Mouse (Mus musculus): ENCODE results near the gene Vpreb3. TPM values are rescaled to one million over a fixed set of nuclear protein-coding genes. Genes with fewer than 3 reads are reported as not detected.
"Not testable (repeated sequence)": the region's sequence is repeated elsewhere in the genome, so short reads cannot be mapped to it uniquely, and the experiment has no call there.

Gene Vpreb3
- polyA plus RNA-seq, 1 experiment from 2014 or later: 1.1 TPM

GRCm38 (mm10) chr10:75993616-75994240 lies 50.9 kb downstream of the Vpreb3 start:
- no peaks in the 10 kb centered on the region for H3K4me1 ChIP-seq
- no peak overlapping the region for H3K27ac ChIP-seq
- 86% methylated on average over 15 of the region's 15 CpGs for WGBS
- no peak overlapping the region for H3K9ac ChIP-seq
- ATAC-seq (ENCODE audit: insufficient number of reproducible peaks, low FRiP score, low TSS enrichment, low read depth): no peak
- no peaks in the 10 kb centered on the region for H3K36me3 ChIP-seq
- H3K9me3 ChIP-seq: no peaks in the 10 kb centered on the region
- H3K27me3 ChIP-seq: no peaks in the 10 kb centered on the region
- H3K4me2 ChIP-seq: no peak overlapping the region
- H3K4me3 ChIP-seq: no peak overlapping the region

GRCm38 (mm10) chr10:75994531-75995210 lies 51.8 kb downstream of the Vpreb3 start:
- not testable (repeated sequence) for H3K9me3 ChIP-seq; H3K9ac ChIP-seq; H3K4me2 ChIP-seq; ATAC-seq (ENCODE audit: insufficient number of reproducible peaks, low FRiP score, low TSS enrichment, low read depth); H3K36me3 ChIP-seq; H3K4me3 ChIP-seq; H3K4me1 ChIP-seq; H3K27me3 ChIP-seq; H3K27ac ChIP-seq
- WGBS: 76% methylated on average over 13 of the region's 13 CpGs

GRCm38 (mm10) chr10:75995463-75995862 lies 52.6 kb downstream of the Vpreb3 start:
- no peaks in the 10 kb centered on the region for H3K9me3 ChIP-seq
- ATAC-seq (ENCODE audit: insufficient number of reproducible peaks, low FRiP score, low TSS enrichment, low read depth): no peak
- 86% methylated on average over 11 of the region's 11 CpGs for WGBS
- no peaks in the 10 kb centered on the region for H3K36me3 ChIP-seq
- H3K4me3 ChIP-seq: no peak overlapping the region
- no peak overlapping the region for H3K4me2 ChIP-seq
- H3K4me1 ChIP-seq: no peaks in the 10 kb centered on the region
- H3K27ac ChIP-seq: no peak overlapping the region
- H3K27me3 ChIP-seq: no peaks in the 10 kb centered on the region
- H3K9ac ChIP-seq: no peak overlapping the region

- Histone ChIP-seq H3K4me2 (no peak overlapping the region), H3K27ac (no peak overlapping the region), H3K9ac (no peak overlapping the region), H3K36me3 (no peaks in the 10 kb centered on the region), H3K27me3 (no peaks in the 10 kb centered on the region), H3K9me3 (no peaks in the 10 kb centered on the region), H3K4me1 (no peaks in the 10 kb centered on the region), H3K4me3 (no peak overlapping the region)
- no peak for ATAC-seq (ENCODE audit: insufficient number of reproducible peaks, low FRiP score, low TSS enrichment, low read depth)
- 43% methylated on average over 3 of the region's 3 CpGs for WGBS
Observed at GRCm38 (mm10) chr10:75996315-75996714, 53.5 kb downstream of the Vpreb3 start.

Other genes with a start within 250 kb of the Vpreb3 start
- 27.9 and 29.3 TPM in 2 replicates for gene Cabin1, start 178.7 kb upstream of the Vpreb3 start, polyA plus RNA-seq (2015; fragmentation: Nextera tagmentation; extraction: Ambion mirVana)
- 51.6 and 55.6 TPM in 2 replicates for gene Ddt, start 169.6 kb upstream of the Vpreb3 start, polyA plus RNA-seq (2015; fragmentation: Nextera tagmentation; extraction: Ambion mirVana)
- 0.45 and 0.47 TPM in 2 replicates for gene Gm20441, start 162.1 kb upstream of the Vpreb3 start, polyA plus RNA-seq (2015; fragmentation: Nextera tagmentation; extraction: Ambion mirVana)
- 30.0 and 33.1 TPM in 2 replicates for gene Gstt3, start 161.6 kb upstream of the Vpreb3 start, polyA plus RNA-seq (2015; fragmentation: Nextera tagmentation; extraction: Ambion mirVana)
- gene Gstt1, start 144.5 kb upstream of the Vpreb3 start, polyA plus RNA-seq (2015; fragmentation: Nextera tagmentation; extraction: Ambion mirVana): 18.1 and 21.6 TPM in 2 replicates
- gene Gstt4, start 120.5 kb upstream of the Vpreb3 start, polyA plus RNA-seq (2015; fragmentation: Nextera tagmentation; extraction: Ambion mirVana): not detected in 2 replicates
- gene Gstt2, start 105.6 kb upstream of the Vpreb3 start, polyA plus RNA-seq (2015; fragmentation: Nextera tagmentation; extraction: Ambion mirVana): 11.3 and 14.5 TPM in 2 replicates
- gene Mif, start 82.8 kb upstream of the Vpreb3 start, polyA plus RNA-seq (2015; fragmentation: Nextera tagmentation; extraction: Ambion mirVana): 1,299 and 1,540 TPM in 2 replicates
- 2.7 and 3.2 TPM in 2 replicates for gene Derl3, start 49.6 kb upstream of the Vpreb3 start, polyA plus RNA-seq (2015; fragmentation: Nextera tagmentation; extraction: Ambion mirVana)
- 185 and 188 TPM in 2 replicates for gene Smarcb1, start 21.4 kb upstream of the Vpreb3 start, polyA plus RNA-seq (2015; fragmentation: Nextera tagmentation; extraction: Ambion mirVana)
- gene Chchd10, start 9.9 kb upstream of the Vpreb3 start, polyA plus RNA-seq (2015; fragmentation: Nextera tagmentation; extraction: Ambion mirVana): 17.5 and 31.0 TPM in 2 replicates
- gene Mmp11, start 6.6 kb upstream of the Vpreb3 start, polyA plus RNA-seq (2015; fragmentation: Nextera tagmentation; extraction: Ambion mirVana): 205 and 245 TPM in 2 replicates
- gene Gm867, start 2.4 kb upstream of the Vpreb3 start, polyA plus RNA-seq (2015; fragmentation: Nextera tagmentation; extraction: Ambion mirVana): 0.41 TPM in 1 of 2 replicates, not detected in the other
- not detected in 2 replicates for gene Gm5134, start 11.5 kb downstream of the Vpreb3 start, polyA plus RNA-seq (2015; fragmentation: Nextera tagmentation; extraction: Ambion mirVana)
- 15.5 and 15.9 TPM in 2 replicates for gene Zfp280b, start 89.6 kb downstream of the Vpreb3 start, polyA plus RNA-seq (2015; fragmentation: Nextera tagmentation; extraction: Ambion mirVana)
- gene Slc5a4b, start 167.9 kb downstream of the Vpreb3 start, polyA plus RNA-seq (2015; fragmentation: Nextera tagmentation; extraction: Ambion mirVana): not detected in 2 replicates
- gene Slc5a4a, start 204.4 kb downstream of the Vpreb3 start, polyA plus RNA-seq (2015; fragmentation: Nextera tagmentation; extraction: Ambion mirVana): not detected in 2 replicates

Data from limb, embryonic 15.5 days (tissue).